Mouse (Mus musculus) stomach, embryonic 16.5 days (tissue): ENCODE data around the gene Gypa. TPM values are rescaled to one million over a fixed set of nuclear protein-coding genes. Genes with fewer than 3 reads are reported as not detected.
A peak's percentile ranks its signal among the peaks of the same experiment; 100 is the strongest.

Source experiments
- ATAC-seq: fragments of 200-750 bp; cut with Nextera tagmentation; 2 replicates; pipeline ENCODE4 v1.8.0; 2017; ENCODE audit warnings: moderate number of reproducible peaks, moderate TSS enrichment; ENCODE audit not compliant: insufficient read depth, low FRiP score
- H3K27ac ChIP-seq: fragments of 300-500 bp; sonication (generic); 2 replicates; pipeline ENCODE4 v1.5.1; 2014; ENCODE audit warnings: low read length
- H3K27me3 ChIP-seq: fragments of 300-500 bp; sonication (generic); 2 replicates; pipeline ENCODE4 v1.6.1; 2014; ENCODE audit warnings: low read length, control low read depth, mixed read lengths; ENCODE audit not compliant: control insufficient read depth, insufficient read depth
- H3K36me3 ChIP-seq: fragments of 300-500 bp; sonication (generic); 2 replicates; pipeline ENCODE4 v1.6.1; 2014; ENCODE audit warnings: low read length; ENCODE audit not compliant: control insufficient read depth, insufficient read depth
- H3K4me1 ChIP-seq: fragments of 300-500 bp; sonication (generic); 2 replicates; pipeline ENCODE4 v1.6.1; 2014; ENCODE audit warnings: low read length, control low read depth, mixed read lengths; ENCODE audit not compliant: control insufficient read depth, insufficient read depth
- H3K4me2 ChIP-seq: fragments of 300-500 bp; sonication (generic); 2 replicates; pipeline ENCODE4 v1.6.1; 2014; ENCODE audit warnings: low read depth, low read length, mixed read lengths
- H3K4me3 ChIP-seq: fragments of 300-500 bp; sonication (generic); replicated peaks from 2 replicates; pipeline ENCODE4 v1.5.1; 2014; ENCODE audit warnings: mild to moderate bottlenecking, low read length
- H3K9ac ChIP-seq: fragments of 300-500 bp; sonication (generic); 2 replicates; pipeline ENCODE4 v1.6.1; 2014; ENCODE audit warnings: low read length
- H3K9me3 ChIP-seq: fragments of 300-500 bp; sonication (generic); replicated peaks from 2 replicates; pipeline ENCODE4 v1.6.1; 2016; ENCODE audit warnings: low read length, control low read depth; ENCODE audit not compliant: control insufficient read depth
- WGBS: fragments of 180-500 bp; shearing (Covaris S2); extraction: QIAGEN DNeasy Blood & Tissue Kit; methylation state at CpG from one replicate; pipeline ENCODE4 v1.1.7; 2014; 5-methylcytosine and 5-hydroxymethylcytosine counted together
- polyA plus RNA-seq: library from polyadenylated mRNA; unstranded; fragments of >200 nt; fragmentation: Nextera tagmentation; extraction: Ambion mirVana; gene quantifications from 2 replicates; pipeline ENCODE4 v1.2.1, GENCODE M21; 2015

Gene Gypa
- polyA plus RNA-seq, 1 experiment from 2014 or later, result 33.2 TPM

- H3K27me3 ChIP-seq, result no peaks in the 10 kb centered on the region
- no peak overlapping the region for H3K27ac ChIP-seq
- no peak overlapping the region for H3K4me2 ChIP-seq
- H3K36me3 ChIP-seq, result no peaks in the 10 kb centered on the region
- H3K9ac ChIP-seq, result no peak overlapping the region
- peak; percentile 60 for ATAC-seq
- H3K9me3 ChIP-seq, result no peaks in the 10 kb centered on the region
- H3K4me3 ChIP-seq, result no peak overlapping the region
- H3K4me1 ChIP-seq, result no peaks in the 10 kb centered on the region
- 71% methylated on average over 6 of the region's 6 CpGs for WGBS
These were observed 7.7 kb downstream of the Gypa start for GRCm38 (mm10) chr8:80501283-80501682.

- H3K27me3 ChIP-seq, result no peaks in the 10 kb centered on the region
- H3K9me3 ChIP-seq, result no peaks in the 10 kb centered on the region
- no peak for ATAC-seq
- H3K27ac ChIP-seq, result no peak overlapping the region
- no peak overlapping the region for H3K9ac ChIP-seq
- no peaks in the 10 kb centered on the region for H3K4me1 ChIP-seq
- no peak overlapping the region for H3K4me3 ChIP-seq
- no peak overlapping the region for H3K4me2 ChIP-seq
- H3K36me3 ChIP-seq, result no peaks in the 10 kb centered on the region
- 84% methylated on average over 5 of the region's 5 CpGs for WGBS
These were observed 33.1 kb downstream of the Gypa start for GRCm38 (mm10) chr8:80526382-80527355.

GRCm38 (mm10) chr8:80541836-80542235, 48.3 kb downstream of the Gypa start:
- no peaks in the 10 kb centered on the region for H3K9me3 ChIP-seq
- no peak overlapping the region for H3K27ac ChIP-seq
- no peaks in the 10 kb centered on the region for H3K4me1 ChIP-seq
- ATAC-seq, result no peak
- H3K27me3 ChIP-seq, result no peaks in the 10 kb centered on the region
- WGBS, result 86% methylated on average over 3 of the region's 3 CpGs
- no peak overlapping the region for H3K9ac ChIP-seq
- H3K36me3 ChIP-seq, result no peaks in the 10 kb centered on the region
- H3K4me3 ChIP-seq, result no peak overlapping the region
- H3K4me2 ChIP-seq, result no peak overlapping the region

GRCm38 (mm10) chr8:80550436-80550835, 56.9 kb downstream of the Gypa start:
- Histone ChIP-seq H3K4me2 (no peak overlapping the region), H3K27me3 (no peaks in the 10 kb centered on the region), H3K9ac (no peak overlapping the region), H3K4me3 (no peak overlapping the region), H3K9me3 (no peaks in the 10 kb centered on the region), H3K4me1 (no peaks in the 10 kb centered on the region), H3K27ac (no peak overlapping the region), H3K36me3 (no peaks in the 10 kb centered on the region)
- no peak for ATAC-seq

GRCm38 (mm10) chr8:80551303-80551702, 57.7 kb downstream of the Gypa start:
- 65% methylated on average over 3 of the region's 3 CpGs for WGBS
- no peaks in the 10 kb centered on the region for H3K4me1 ChIP-seq
- ATAC-seq, result no peak
- no peaks in the 10 kb centered on the region for H3K27me3 ChIP-seq
- H3K9me3 ChIP-seq, result no peaks in the 10 kb centered on the region
- H3K4me3 ChIP-seq, result no peak overlapping the region
- no peak overlapping the region for H3K27ac ChIP-seq
- H3K9ac ChIP-seq, result no peak overlapping the region
- no peaks in the 10 kb centered on the region for H3K36me3 ChIP-seq
- no peak overlapping the region for H3K4me2 ChIP-seq

- Histone ChIP-seq H3K9me3 (no peaks in the 10 kb centered on the region), H3K4me2 (no peak overlapping the region), H3K27me3 (no peaks in the 10 kb centered on the region), H3K4me3 (no peak overlapping the region), H3K9ac (no peak overlapping the region), H3K4me1 (no peaks in the 10 kb centered on the region), H3K36me3 (no peaks in the 10 kb centered on the region), H3K27ac (no peak overlapping the region)
- WGBS, result 81% methylated on average over 2 of the region's 2 CpGs
- ATAC-seq, result no peak
These were observed 61.4 kb downstream of the Gypa start for GRCm38 (mm10) chr8:80554991-80555390.

Other genes starting within 250 kb of the Gypa start
- 0.08 and 0.11 TPM in 2 replicates for gene Frem3, start 117.3 kb downstream of the Gypa start, polyA plus RNA-seq
- 30.1 and 39.3 TPM in 2 replicates for gene Smarca5, start 245.7 kb downstream of the Gypa start, polyA plus RNA-seq